Mouse (Mus musculus) C2C12 (cell line): ENCODE results near the gene Ank3.

Experiments used
- CTCF ChIP-seq: IDR thresholded peaks from one replicate; pipeline ENCODE4 v1.5.1; 2011; ENCODE audit not compliant: control insufficient read depth, insufficient read depth, insufficient read length
- MAX ChIP-seq: IDR thresholded peaks from one replicate; pipeline ENCODE4 v1.6.1; 2011; ENCODE audit warnings: mild to moderate bottlenecking, control low read depth
- MYOD1 ChIP-seq: IDR thresholded peaks from one replicate; pipeline ENCODE4 v1.6.1; 2011; ENCODE audit warnings: low read depth; ENCODE audit not compliant: control insufficient read depth, insufficient read length
- MYOG ChIP-seq: IDR thresholded peaks from one replicate; pipeline ENCODE4 v1.6.1; 2011; ENCODE audit not compliant: control insufficient read depth, insufficient read length; ENCODE audit errors: extremely low read depth

DNA sequence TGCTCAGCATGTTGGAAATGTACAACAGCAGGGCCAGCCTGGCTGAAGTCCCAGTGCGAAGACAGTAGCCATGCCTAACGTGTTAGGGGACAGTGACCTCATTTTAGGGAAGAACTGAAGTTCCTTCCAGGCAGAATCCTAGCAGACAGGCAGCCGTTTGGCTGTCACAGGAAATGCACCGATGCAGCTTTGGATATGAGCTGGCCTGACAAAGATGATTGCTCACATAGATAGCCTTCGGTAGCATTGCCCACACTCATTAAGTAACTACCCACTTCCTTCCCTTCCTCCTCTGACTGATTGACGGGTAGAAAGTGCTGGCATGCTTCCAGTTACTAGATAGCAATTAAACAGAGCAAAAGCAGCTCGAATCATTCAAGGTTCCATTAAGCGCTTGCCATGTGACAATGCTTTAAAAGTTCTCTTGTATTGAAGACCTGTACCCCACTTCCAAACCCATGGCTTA, 397.9 kb downstream of the Ank3 start:
- no peak for TF ChIP-seq CTCF
- no peak for TF ChIP-seq MYOG
- TF ChIP-seq MYOD1 = no peak
- TF ChIP-seq MAX = no peak
